In genomic region chr7:112390937-112391605, GRCm38 (mm10) we compare ENCODE assay signal across 10 mouse cellular contexts. TPM values are rescaled to one million over a fixed set of nuclear protein-coding genes. Genes with fewer than 3 reads are reported as not detected.
A peak's percentile ranks its signal among the peaks of the same experiment; 100 is the strongest.
DNase-seq lines count a peak whose midpoint lies in the region; ATAC-seq lines count a peak whose summit lies in the region.
"Had no signal": no experiment of that assay in that cellular context is flagged by ENCODE, and none has a peak within 500 bp of the region (broad histone marks: within the 10 kb centered on the region; RNA-seq: fewer than 3 reads in every experiment).

No protein-coding gene starts in this region.

- no peak for DNase-seq in kidney, postnatal 14 days
- peak; percentile 77 for DNase-seq in hindbrain, embryonic 14.5 days (ENCODE audit: low spot score)
- DNase-seq in adipocyte (ENCODE audit: low spot score): no peak
- no peak for DNase-seq in spleen, postnatal 10 days (ENCODE audit: low spot score in 2 of 2)
- DNase-seq in left cerebral cortex, postnatal 36 days (ENCODE audit: low spot score in 2 of 2): no peak
- DNase-seq: gastrocnemius, postnatal 25 days had no signal

- H3K36me3 ChIP-seq in kidney, embryonic 16.5 days (ENCODE audit: insufficient read depth, low read length): no peaks in the 10 kb centered on the region
- H3K36me3 ChIP-seq in embryonic facial prominence, embryonic 13.5 days: no peaks in the 10 kb centered on the region
- no peaks in the 10 kb centered on the region for H3K36me3 ChIP-seq in hindbrain, embryonic 14.5 days (replicated peaks; ENCODE audit: control insufficient read depth, insufficient read depth)
- no peaks in the 10 kb centered on the region for H3K36me3 ChIP-seq in neural tube, embryonic 12.5 days

- no peak overlapping the region for H3K4me2 ChIP-seq in kidney, embryonic 16.5 days (replicated peaks; ENCODE audit: low read depth, low read length)
- H3K4me2 ChIP-seq in embryonic facial prominence, embryonic 13.5 days: peak overlapping the region; percentile 46
- H3K4me2 ChIP-seq in hindbrain, embryonic 14.5 days (replicated peaks): no peak overlapping the region; the same call in 1 of the 2 replicates
- peak overlapping the region; percentile 32 for H3K4me2 ChIP-seq in neural tube, embryonic 12.5 days (replicated peaks)

- intact Hi-C loops in left cerebral cortex, postnatal 36 days (cut with DNase I): no loop called here

- ATAC-seq in kidney, embryonic 16.5 days (ENCODE audit: low FRiP score, low TSS enrichment): no peak
- ATAC-seq in embryonic facial prominence, embryonic 13.5 days (ENCODE audit: insufficient number of reproducible peaks, insufficient read depth, low FRiP score, low TSS enrichment, low read depth): peak; percentile 63; the same call in 1 of the 2 replicates
- peak; percentile 54; the same call in 1 of the 2 replicates for ATAC-seq in hindbrain, embryonic 14.5 days (ENCODE audit: low FRiP score)
- peak; percentile 77 for ATAC-seq in neural tube, embryonic 12.5 days (ENCODE audit: low FRiP score, low read depth)

- H3K9ac ChIP-seq in kidney, embryonic 16.5 days (replicated peaks; ENCODE audit: low read length): peak overlapping the region; percentile 14
- no peak overlapping the region for H3K9ac ChIP-seq in embryonic facial prominence, embryonic 13.5 days
- H3K9ac ChIP-seq in hindbrain, embryonic 14.5 days: no peak overlapping the region
- no peak overlapping the region for H3K9ac ChIP-seq in neural tube, embryonic 12.5 days

- 16% methylated on average over 6 of the region's 6 CpGs for WGBS in kidney, embryonic 16.5 days
- 6% methylated on average over 6 of the region's 6 CpGs for WGBS in embryonic facial prominence, embryonic 13.5 days
- WGBS in hindbrain, embryonic 14.5 days: 31% methylated on average over 6 of the region's 6 CpGs
- 22% methylated on average over 6 of the region's 6 CpGs for WGBS in neural tube, embryonic 12.5 days

- H3K4me3 ChIP-seq in kidney, embryonic 16.5 days (ENCODE audit: low read length): no peak overlapping the region
- peak overlapping the region; percentile 2; the same call in 1 of the 2 replicates for H3K4me3 ChIP-seq in embryonic facial prominence, embryonic 13.5 days
- no peak overlapping the region for H3K4me3 ChIP-seq in hindbrain, embryonic 14.5 days (replicated peaks; ENCODE audit: low read length)
- no peak overlapping the region for H3K4me3 ChIP-seq in neural tube, embryonic 12.5 days
- H3K4me3 ChIP-seq: myocyte had no signal

- peaks cover 44% of the 10 kb centered on the region for H3K4me1 ChIP-seq in kidney, embryonic 16.5 days (ENCODE audit: insufficient read depth, low read length)
- peaks cover 59% of the 10 kb centered on the region for H3K4me1 ChIP-seq in embryonic facial prominence, embryonic 13.5 days
- peaks cover 24% of the 10 kb centered on the region for H3K4me1 ChIP-seq in hindbrain, embryonic 14.5 days (replicated peaks; ENCODE audit: control insufficient read depth, insufficient read depth, low read length)
- peaks cover 33% of the 10 kb centered on the region for H3K4me1 ChIP-seq in neural tube, embryonic 12.5 days

- no peaks in the 10 kb centered on the region for H3K27me3 ChIP-seq in kidney, embryonic 16.5 days (ENCODE audit: insufficient read depth, low read length)
- H3K27me3 ChIP-seq in embryonic facial prominence, embryonic 13.5 days: no peaks in the 10 kb centered on the region
- H3K27me3 ChIP-seq in hindbrain, embryonic 14.5 days (ENCODE audit: control insufficient read depth, insufficient read depth, low read length): no peaks in the 10 kb centered on the region
- H3K27me3 ChIP-seq in neural tube, embryonic 12.5 days (replicated peaks): no peaks in the 10 kb centered on the region

- peak overlapping the region; percentile 68 for H3K27ac ChIP-seq in kidney, embryonic 16.5 days (ENCODE audit: low read length)
- peak overlapping the region; percentile 90 for H3K27ac ChIP-seq in embryonic facial prominence, embryonic 13.5 days
- H3K27ac ChIP-seq in hindbrain, embryonic 14.5 days: peak overlapping the region; percentile 84
- peak overlapping the region; percentile 39; the same call in 1 of the 2 replicates for H3K27ac ChIP-seq in neural tube, embryonic 12.5 days

- H3K9me3 ChIP-seq in kidney, embryonic 16.5 days (ENCODE audit: low read length): no peaks in the 10 kb centered on the region
- H3K9me3 ChIP-seq in embryonic facial prominence, embryonic 13.5 days: no peaks in the 10 kb centered on the region
- no peaks in the 10 kb centered on the region for H3K9me3 ChIP-seq in hindbrain, embryonic 14.5 days (ENCODE audit: control insufficient read depth, low read length)
- no peaks in the 10 kb centered on the region for H3K9me3 ChIP-seq in neural tube, embryonic 12.5 days

RNA-seq across cellular contexts. Expression of gene Parva, which starts 36.2 kb away (rescaled TPM):
- 120 and 126 TPM in 2 replicates for polyA plus RNA-seq in kidney, embryonic 16.5 days (2015; fragmentation: Nextera tagmentation; extraction: Ambion mirVana)
- 89.1 and 104 TPM in 2 replicates for polyA plus RNA-seq in embryonic facial prominence, embryonic 13.5 days (2015; fragmentation: Nextera tagmentation; extraction: Ambion mirVana)
- 28.1 and 28.8 TPM in 2 replicates for polyA plus RNA-seq in hindbrain, embryonic 14.5 days (2014; fragmentation: Nextera tagmentation; extraction: Ambion mirVana)
- 42.3 and 50.7 TPM in 2 replicates for polyA plus RNA-seq in neural tube, embryonic 12.5 days (2016; fragmentation: Nextera tagmentation; extraction: Ambion mirVana)
- total RNA-seq in left cerebral cortex, postnatal 36 days (2021): 10 to 100 TPM; 49.1 to 60.9 TPM

Comparison
In these comparisons a context has a peak if more than half of its experiments do, and no peak if none do; other contexts are left out.
1. H3K27ac ChIP-seq: peak in every context shown above with its lines; median percentile 90 in embryonic facial prominence, embryonic 13.5 days; 84 in hindbrain, embryonic 14.5 days; 68 in kidney, embryonic 16.5 days; 39 in neural tube, embryonic 12.5 days.
2. H3K4me2 ChIP-seq: peak in embryonic facial prominence, embryonic 13.5 days (single experiment) and neural tube, embryonic 12.5 days (single experiment); none in kidney, embryonic 16.5 days (single experiment) and hindbrain, embryonic 14.5 days (single experiment).